Mouse (Mus musculus) testis, postnatal 14 days (tissue): ENCODE data around the gene Sys1.
A peak's percentile ranks its signal among the peaks of the same experiment; 100 is the strongest.

Source experiments
- DNase-seq: peaks from one replicate; pipeline ENCODE4 v3.0.0; 2021; ENCODE audit warnings: low spot score

Sys1 gene

GRCm38 (mm10) chr2:164456864-164457300, at the start of gene Sys1:
Sys1 (plus strand) TSS chr2:164456964.
- DNase-seq = no peak

GRCm38 (mm10) chr2:164407708-164408107, 49.1 kb upstream of the Sys1 start:
- DNase-seq = peak; percentile 55

- no peak for DNase-seq
These were observed 42.6 kb upstream of the Sys1 start for GRCm38 (mm10) chr2:164414167-164414566.

- DNase-seq = no peak
These were observed 42.2 kb upstream of the Sys1 start for GRCm38 (mm10) chr2:164414581-164414980.

- no peak for DNase-seq
These were observed 39.6 kb upstream of the Sys1 start for GRCm38 (mm10) chr2:164417198-164417597.

- DNase-seq = no peak
These were observed 38.4 kb upstream of the Sys1 start for GRCm38 (mm10) chr2:164418308-164418875.

- DNase-seq = no peak
These were observed 37.3 kb upstream of the Sys1 start for GRCm38 (mm10) chr2:164419489-164419888.

GRCm38 (mm10) chr2:164421306-164421705, 35.5 kb upstream of the Sys1 start:
- no peak for DNase-seq

- DNase-seq = no peak
These were observed 34.8 kb upstream of the Sys1 start for GRCm38 (mm10) chr2:164421979-164422378.

GRCm38 (mm10) chr2:164422675-164423393, 33.9 kb upstream of the Sys1 start:
- DNase-seq = no peak

GRCm38 (mm10) chr2:164423464-164423863, 33.3 kb upstream of the Sys1 start:
- no peak for DNase-seq

GRCm38 (mm10) chr2:164424406-164424805, 32.4 kb upstream of the Sys1 start:
- no peak for DNase-seq

- no peak for DNase-seq
These were observed 31.4 kb upstream of the Sys1 start for GRCm38 (mm10) chr2:164425401-164425800.

GRCm38 (mm10) chr2:164426121-164426520, 30.6 kb upstream of the Sys1 start:
- DNase-seq = no peak

- DNase-seq = no peak
These were observed 29.8 kb upstream of the Sys1 start for GRCm38 (mm10) chr2:164426952-164427351.

GRCm38 (mm10) chr2:164428451-164428850, 28.3 kb upstream of the Sys1 start:
- no peak for DNase-seq

- DNase-seq = no peak
These were observed 26.7 kb upstream of the Sys1 start for GRCm38 (mm10) chr2:164429881-164430615.

GRCm38 (mm10) chr2:164430697-164431096, 26.1 kb upstream of the Sys1 start:
- DNase-seq = peak; percentile 77

- DNase-seq = no peak
These were observed 24.9 kb upstream of the Sys1 start for GRCm38 (mm10) chr2:164431676-164432465.

- peak; percentile 66 for DNase-seq
These were observed 24.1 kb upstream of the Sys1 start for GRCm38 (mm10) chr2:164432541-164433191.

GRCm38 (mm10) chr2:164433278-164433895, 23.4 kb upstream of the Sys1 start:
- DNase-seq = no peak
